ENCODE assay signal across 7 mouse cellular contexts in the genomic region with DNA sequence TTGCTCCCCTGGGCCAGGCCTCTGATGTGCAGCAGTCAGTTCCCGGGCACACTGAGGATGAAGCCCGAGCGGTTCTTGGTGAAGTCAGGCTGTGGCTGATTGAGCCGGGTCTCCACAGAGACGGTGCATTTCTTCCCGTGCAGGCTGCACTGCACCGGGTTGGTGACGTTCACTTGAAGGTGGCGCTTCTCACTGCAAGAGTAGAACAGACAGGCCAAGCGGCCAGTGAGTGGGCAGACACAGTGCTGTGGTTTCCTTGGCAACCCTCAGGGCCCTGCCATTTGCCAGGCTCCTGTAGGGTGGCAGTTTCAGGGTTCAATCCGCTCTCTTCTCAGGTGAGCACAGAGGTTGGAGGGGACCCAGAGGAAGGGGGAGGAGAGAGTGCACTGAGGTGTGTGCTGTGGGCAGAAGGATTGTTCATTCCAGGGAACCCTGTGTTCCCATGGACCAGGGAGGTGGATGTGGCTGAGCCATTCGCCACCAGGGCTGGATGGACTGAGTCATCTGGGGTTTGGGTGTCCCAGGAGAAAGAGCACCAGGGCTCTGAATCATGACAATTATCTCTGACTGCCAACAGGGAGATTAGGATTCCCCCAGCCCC. TPM values are rescaled to one million over a fixed set of nuclear protein-coding genes. Genes with fewer than 3 reads are reported as not detected.
DNase-seq lines count a peak whose midpoint lies in the region.

No protein-coding gene starts in this region.

- DNase-seq in Muller cell, postnatal 12 days (ENCODE audit: inconsistent ontology term), result peak; percentile 89
- peak; percentile 89 for DNase-seq in cerebellum, adult 11 months
- peak; percentile 88 for DNase-seq in frontal cortex, adult 2 months (ENCODE audit: extremely low spot score in 1 of 2, low spot score in 1 of 2)
- DNase-seq in left cerebral cortex, postnatal 36 days (ENCODE audit: low spot score in 2 of 2), result peak; percentile 85
- DNase-seq in right cerebral cortex, postnatal 25 days, result peak; percentile 87
- no peak for DNase-seq in gastrocnemius, adult 18-20 months (ENCODE audit: low spot score)
- no peak for DNase-seq in thymus, postnatal 14 days

- intact Hi-C loops in left cerebral cortex, postnatal 36 days (cut with DNase I), result loop anchor here (2.0 to 5.0 kb wide), 4 partner anchors 21 to 119 kb away; no protein-coding TSS in a partner anchor

RNA-seq across cellular contexts. Expression of a gene that starts 7.5 kb away (rescaled TPM):
- 242 and 258 TPM in 2 replicates for polyA plus RNA-seq in frontal cortex, adult 2 months (2012; rRNA removed)
- total RNA-seq in left cerebral cortex, postnatal 36 days (2021), result 100 to 1,000 TPM; 316 to 340 TPM
- total RNA-seq in gastrocnemius, adult 18-20 months (2021), result under 1 TPM; 0.25 to 0.59 TPM

RNA-seq across cellular contexts. Expression of a gene that starts 55.9 kb away (rescaled TPM):
- polyA plus RNA-seq in frontal cortex, adult 2 months (2012; rRNA removed), result 72.2 and 73.9 TPM in 2 replicates
- total RNA-seq in left cerebral cortex, postnatal 36 days (2021), result 10 to 100 TPM; 96.0 to 99.9 TPM
- 100 to 1,000 TPM; 147 to 154 TPM for total RNA-seq in gastrocnemius, adult 18-20 months (2021)

Comparison
In these comparisons a context has a peak if more than half of its experiments do, and no peak if none do; other contexts are left out.
1. DNase-seq: peak in Muller cell, postnatal 12 days (single experiment), cerebellum, adult 11 months (single experiment), frontal cortex, adult 2 months (2 of 2), left cerebral cortex, postnatal 36 days (2 of 2) and right cerebral cortex, postnatal 25 days (single experiment); none in gastrocnemius, adult 18-20 months (single experiment) and thymus, postnatal 14 days (single experiment).
2. RNA of a gene that starts 7.5 kb away (total RNA-seq): 316 to 340 TPM in left cerebral cortex, postnatal 36 days; 0.25 to 0.59 TPM in gastrocnemius, adult 18-20 months; every median in the first group is over 100 times any median in the second.